Mouse (Mus musculus) layer of hippocampus, adult 18-20 months (tissue): ENCODE measurements at regions not wholly inside any gene's neighbourhood (a gene's known extent, or its start where the extent isn't known, plus 50 kb on each side); places are given as distances from the start of the nearest gene placed in this dataset.

ENCODE experiments used
- DNase-seq, 2 experiments: peaks; one replicate each; pipeline ENCODE4 v3.0.0; 2022; ENCODE audit warnings: low spot score in 2 of 2

DNA sequence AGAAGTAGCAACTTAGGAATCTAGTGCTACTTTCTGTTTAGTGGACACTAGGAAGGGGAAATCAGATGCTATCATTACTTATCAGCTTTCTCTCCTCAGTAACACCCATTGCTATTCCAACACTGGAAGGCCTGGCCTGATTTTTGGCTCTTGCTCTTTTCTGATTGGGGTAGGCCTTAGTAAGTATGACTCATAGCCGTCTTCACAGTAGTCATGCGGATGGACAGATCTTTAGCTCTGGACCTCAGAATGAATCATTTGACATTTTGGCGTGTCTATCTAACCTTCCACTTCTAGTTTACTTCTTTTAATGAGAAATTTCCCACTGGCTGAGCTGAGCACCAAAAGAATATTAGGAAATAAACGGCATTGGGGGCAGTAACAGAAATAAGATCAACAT is 71.4 kb upstream of the Esx1 start:
- DNase-seq: no peak

DNA sequence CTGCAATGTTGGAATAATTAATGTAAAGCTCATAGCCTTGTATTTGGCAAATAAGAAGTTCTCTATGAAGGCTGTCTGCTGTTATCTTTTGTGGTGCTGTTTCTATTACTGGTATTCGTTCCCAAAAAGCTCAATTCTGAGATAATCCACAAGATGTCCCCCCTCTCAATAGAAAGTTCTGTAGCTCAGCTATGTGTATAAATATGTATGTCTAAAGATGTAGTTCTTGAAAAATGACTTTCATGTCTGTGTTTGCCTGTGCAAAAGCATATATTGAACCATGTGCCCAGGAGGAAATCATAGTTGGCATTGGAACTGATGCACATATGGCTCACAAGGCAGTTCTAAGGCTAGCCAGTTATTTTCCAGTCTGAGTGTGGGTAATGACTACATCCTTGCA is 68.2 kb upstream of the Esx1 start:
- DNase-seq: peak in 1 of 2 experiments; percentile 5

DNA sequence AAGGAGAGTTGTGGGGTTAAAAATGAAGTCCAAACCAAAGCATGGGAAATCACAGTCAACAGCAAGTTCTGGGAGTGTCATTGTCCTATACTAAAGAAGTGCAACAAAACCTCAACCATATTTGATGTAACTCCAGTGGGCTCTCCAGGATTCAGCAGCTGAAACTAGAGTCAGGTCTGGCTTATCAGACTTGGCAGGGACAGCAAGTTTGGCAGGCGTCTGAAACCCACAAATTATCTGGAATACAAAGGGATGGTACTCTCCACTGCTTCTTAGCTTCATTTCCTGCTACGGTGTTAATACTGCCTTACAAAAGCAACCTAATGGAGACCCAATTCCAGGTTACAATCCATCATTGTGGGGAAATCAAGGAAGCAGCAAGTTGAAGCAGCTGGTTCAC is 53.9 kb upstream of the Esx1 start:
- no peak for DNase-seq

DNA sequence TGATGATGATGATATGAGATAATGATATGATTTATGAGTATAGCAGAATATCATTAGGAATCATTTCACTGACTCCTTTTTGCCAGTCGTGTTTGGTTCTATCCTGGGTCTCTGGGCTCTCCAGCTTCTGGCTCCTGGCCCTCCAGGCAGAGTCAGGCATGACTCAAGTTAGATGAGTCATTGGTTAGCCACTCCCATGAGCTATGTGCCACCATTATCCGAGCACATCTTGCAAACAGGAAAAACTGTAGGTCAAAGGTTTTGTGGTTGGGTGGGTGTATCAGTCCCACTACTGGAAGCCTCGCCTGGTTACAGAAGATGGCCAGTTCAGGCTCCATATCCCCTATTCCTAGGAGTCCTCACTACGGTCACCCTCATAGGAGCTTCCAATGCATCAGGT is 51.6 kb upstream of the Esx1 start:
- no peak for DNase-seq
